Comparison of ENCODE assay signal across 8 mouse cellular contexts in genomic region chr8:46892511-46893273, GRCm38 (mm10).
DNase-seq lines count a peak whose midpoint lies in the region; ATAC-seq and TF ChIP-seq lines count a peak whose summit lies in the region.

No protein-coding gene starts in this region.

- H3K9ac ChIP-seq in lung, embryonic 14.5 days: no peak overlapping the region
- no peak overlapping the region for H3K9ac ChIP-seq in liver, adult 2 months (ENCODE audit: low read depth, low read length)
- H3K9ac ChIP-seq in stomach, embryonic 14.5 days (replicated peaks; ENCODE audit: low read depth, low read length): no peak overlapping the region

- no peaks in the 10 kb centered on the region for H3K27me3 ChIP-seq in lung, embryonic 14.5 days (ENCODE audit: insufficient read depth, low read length)
- H3K27me3 ChIP-seq in liver, adult 2 months (ENCODE audit: control insufficient read depth, insufficient read depth, low read length): no peaks in the 10 kb centered on the region
- H3K27me3 ChIP-seq in stomach, embryonic 14.5 days (ENCODE audit: control insufficient read depth, insufficient read depth, low read length): no peaks in the 10 kb centered on the region

- peak overlapping the region; percentile 86 for H3K27ac ChIP-seq in lung, embryonic 14.5 days (ENCODE audit: low read depth)
- H3K27ac ChIP-seq in liver, adult 2 months (replicated peaks; ENCODE audit: insufficient read depth, low read depth, low read length): peak overlapping the region; percentile 5; the same call in 1 of the 2 replicates
- peak overlapping the region; percentile 93 for H3K27ac ChIP-seq in stomach, embryonic 14.5 days (ENCODE audit: low read length)

- no peaks in the 10 kb centered on the region for H3K9me3 ChIP-seq in lung, embryonic 14.5 days (ENCODE audit: low read depth, low read length)
- H3K9me3 ChIP-seq in stomach, embryonic 14.5 days (ENCODE audit: control insufficient read depth, low read depth, low read length): no peaks in the 10 kb centered on the region

- TF ChIP-seq CTCF in lung, embryonic 14.5 days (IDR thresholded peaks at IDR 0.05; ENCODE audit: low read depth): no peak
- TF ChIP-seq CTCF in liver, adult 2 months (IDR thresholded peaks at IDR 0.05; ENCODE audit: low read depth, low read length): no peak

- H3K4me2 ChIP-seq in lung, embryonic 14.5 days: peak overlapping the region; percentile 53
- H3K4me2 ChIP-seq in stomach, embryonic 14.5 days (replicated peaks; ENCODE audit: low read depth, low read length): peak overlapping the region; percentile 8

- no peaks in the 10 kb centered on the region for H3K36me3 ChIP-seq in lung, embryonic 14.5 days (ENCODE audit: insufficient read depth)
- no peaks in the 10 kb centered on the region for H3K36me3 ChIP-seq in liver, adult 2 months (ENCODE audit: control insufficient read depth, insufficient read depth, low read length)
- H3K36me3 ChIP-seq in stomach, embryonic 14.5 days (ENCODE audit: control insufficient read depth, insufficient read depth, low read length): no peaks in the 10 kb centered on the region

- WGBS in lung, embryonic 14.5 days: 44% methylated on average over 22 of the region's 22 CpGs
- 88% methylated on average over 22 of the region's 22 CpGs for WGBS in liver, adult 2 months
- 40% methylated on average over 22 of the region's 22 CpGs for WGBS in stomach, embryonic 14.5 days

- peak overlapping the region; percentile 10; the same call in 1 of the 2 replicates for H3K4me3 ChIP-seq in lung, embryonic 14.5 days (ENCODE audit: low read depth, low read length)
- no peak overlapping the region for H3K4me3 ChIP-seq in liver, adult 2 months (ENCODE audit: insufficient read depth, low read depth, low read length)
- no peak overlapping the region; the same call in 1 of the 2 replicates for H3K4me3 ChIP-seq in stomach, embryonic 14.5 days (ENCODE audit: low read depth, low read length)

- no peaks in the 10 kb centered on the region for H3K79me2 ChIP-seq in liver, adult 2 months (ENCODE audit: control insufficient read depth, insufficient read depth, low read length)

- peak; percentile 97 for ATAC-seq in lung, embryonic 14.5 days (ENCODE audit: insufficient read depth)
- ATAC-seq in hematopoietic stem cell, adult 5-6 weeks (replicated peaks in 1 of 2; ENCODE audit: insufficient read depth in 1 of 2, low FRiP score in 2 of 2, low TSS enrichment in 1 of 2, low read depth in 1 of 2, poor library complexity in 2 of 2, severe bottlenecking in 2 of 2): peak; percentile 43 to 50
- peak; percentile 83 for ATAC-seq in stomach, embryonic 14.5 days (ENCODE audit: insufficient number of reproducible peaks, insufficient read depth, low FRiP score, low read depth)

- peak; percentile 97 for DNase-seq in lung, embryonic 14.5 days
- DNase-seq in lung, postnatal 25 days (ENCODE audit: low spot score): no peak
- DNase-seq in cerebellum, adult 9-11 months: peak; percentile 7
- peak; percentile 3 to 6 for DNase-seq in frontal cortex, postnatal 36 days (ENCODE audit: low spot score in 2 of 2)
- peak; percentile 49 for DNase-seq in liver, adult 2 months (ENCODE audit: extremely low read depth, low read depth, low spot score)
- DNase-seq in natural killer cell, adult 2 months (ENCODE audit: low spot score in 2 of 2): no peak

- H3K4me1 ChIP-seq in lung, embryonic 14.5 days (ENCODE audit: insufficient read depth): peaks cover 9% of the 10 kb centered on the region
- peaks cover 9% of the 10 kb centered on the region for H3K4me1 ChIP-seq in liver, adult 2 months (ENCODE audit: control insufficient read depth, insufficient read depth, low read length)
- H3K4me1 ChIP-seq in stomach, embryonic 14.5 days (ENCODE audit: control insufficient read depth, insufficient read depth, low read length): peaks cover 36% of the 10 kb centered on the region; the same call in 1 of the 2 replicates

- TF ChIP-seq POLR2A in liver, adult 2 months (IDR thresholded peaks at IDR 0.05; ENCODE audit: extremely low read depth, insufficient read depth, low read length): no peak

Comparison
In these comparisons a context has a peak if more than half of its experiments do, and no peak if none do; other contexts are left out.
1. DNase-seq: peak in lung, embryonic 14.5 days (single experiment), cerebellum, adult 9-11 months (single experiment), frontal cortex, postnatal 36 days (2 of 2) and liver, adult 2 months (single experiment); none in lung, postnatal 25 days (single experiment) and natural killer cell, adult 2 months (0 of 2).
2. ATAC-seq: peak in every context shown above with its lines; median percentile 97 in lung, embryonic 14.5 days; 83 in stomach, embryonic 14.5 days; 46 in hematopoietic stem cell, adult 5-6 weeks.
3. H3K27ac ChIP-seq: peak in every context shown above with its lines; median percentile 93 in stomach, embryonic 14.5 days; 86 in lung, embryonic 14.5 days; 5 in liver, adult 2 months.